Mouse (Mus musculus): ENCODE measurements around the gene Pak7. TPM values are rescaled to one million over a fixed set of nuclear protein-coding genes. Genes with fewer than 3 reads are reported as not detected.

Pak7 gene
- polyA plus RNA-seq, 1 experiment, result not detected

- Histone ChIP-seq H3K4me3 (no peak overlapping the region), H3K4me2 (ENCODE audit: low read depth) (no peak overlapping the region), H3K36me3 (ENCODE audit: control insufficient read depth, insufficient read depth) (no peaks in the 10 kb centered on the region), H3K27me3 (ENCODE audit: control insufficient read depth, insufficient read depth, insufficient read length) (no peaks in the 10 kb centered on the region), H3ac (ENCODE audit: control insufficient read depth, insufficient read length) (no peak overlapping the region), H3K79me2 (ENCODE audit: control insufficient read depth, insufficient read depth) (no peaks in the 10 kb centered on the region)
- TF ChIP-seq USF1 (IDR thresholded peaks at IDR 0.05; ENCODE audit: low read depth), result no peak
- TF ChIP-seq TCF12 (IDR thresholded peaks at IDR 0.05; ENCODE audit: insufficient read depth, poor library complexity, severe bottlenecking), result no peak
- TF ChIP-seq E2F4 (IDR thresholded peaks at IDR 0.05; ENCODE audit: insufficient read depth), result no peak
- TF ChIP-seq POLR2AphosphoS2 (IDR thresholded peaks at IDR 0.05; ENCODE audit: insufficient read length, low read depth), result no peak
- TF ChIP-seq POLR2A (IDR thresholded peaks at IDR 0.05; ENCODE audit: insufficient read length, low read depth), result no peak
- TF ChIP-seq MAX (IDR thresholded peaks at IDR 0.05; ENCODE audit: low read depth), result no peak
- no peak for TF ChIP-seq REST (IDR thresholded peaks at IDR 0.05; ENCODE audit: insufficient read depth, insufficient read length)
- TF ChIP-seq CEBPB (IDR thresholded peaks at IDR 0.05; ENCODE audit: insufficient read depth, poor library complexity, severe bottlenecking), result no peak
- no peak for TF ChIP-seq SRF (IDR thresholded peaks at IDR 0.05; ENCODE audit: control insufficient read depth, insufficient read length, low read depth)
- TF ChIP-seq MYOD1 (IDR thresholded peaks at IDR 0.05; ENCODE audit: control insufficient read depth in 1 of 3, insufficient read length in 2 of 3, low read depth in 2 of 3), result no peak
- no peak for TF ChIP-seq TCF3 (IDR thresholded peaks at IDR 0.05; ENCODE audit: insufficient read length, low read depth)
- TF ChIP-seq MYOG (IDR thresholded peaks at IDR 0.05; ENCODE audit: control insufficient read depth in 1 of 3, insufficient read depth in 1 of 3, insufficient read length in 2 of 3, low read depth in 2 of 3), result no peak
These were observed 237.0 kb downstream of the Pak7 start for GRCm38 (mm10) chr2:136150752-136151151.

GRCm38 (mm10) chr2:136149530-136149929, 238.2 kb downstream of the Pak7 start:
- Histone ChIP-seq H3K79me2 (ENCODE audit: control insufficient read depth, insufficient read depth) (no peaks in the 10 kb centered on the region), H3K36me3 (ENCODE audit: control insufficient read depth, insufficient read depth) (no peaks in the 10 kb centered on the region), H3ac (ENCODE audit: control insufficient read depth, insufficient read length) (no peak overlapping the region), H3K4me3 (no peak overlapping the region), H3K27me3 (ENCODE audit: control insufficient read depth, insufficient read depth, insufficient read length) (no peaks in the 10 kb centered on the region), H3K4me2 (ENCODE audit: low read depth) (no peak overlapping the region)
- TF ChIP-seq REST (IDR thresholded peaks at IDR 0.05; ENCODE audit: insufficient read depth, insufficient read length), result no peak
- no peak for TF ChIP-seq TCF3 (IDR thresholded peaks at IDR 0.05; ENCODE audit: insufficient read length, low read depth)
- no peak for TF ChIP-seq MYOG (IDR thresholded peaks at IDR 0.05; ENCODE audit: control insufficient read depth in 1 of 3, insufficient read depth in 1 of 3, insufficient read length in 2 of 3, low read depth in 2 of 3)
- TF ChIP-seq POLR2A (IDR thresholded peaks at IDR 0.05; ENCODE audit: insufficient read length, low read depth), result no peak
- TF ChIP-seq POLR2AphosphoS2 (IDR thresholded peaks at IDR 0.05; ENCODE audit: insufficient read length, low read depth), result no peak
- TF ChIP-seq TCF12 (IDR thresholded peaks at IDR 0.05; ENCODE audit: insufficient read depth, poor library complexity, severe bottlenecking), result no peak
- TF ChIP-seq SRF (IDR thresholded peaks at IDR 0.05; ENCODE audit: control insufficient read depth, insufficient read length, low read depth), result no peak
- no peak for TF ChIP-seq USF1 (IDR thresholded peaks at IDR 0.05; ENCODE audit: low read depth)
- TF ChIP-seq CEBPB (IDR thresholded peaks at IDR 0.05; ENCODE audit: insufficient read depth, poor library complexity, severe bottlenecking), result no peak
- no peak for TF ChIP-seq E2F4 (IDR thresholded peaks at IDR 0.05; ENCODE audit: insufficient read depth)
- TF ChIP-seq MYOD1 (IDR thresholded peaks at IDR 0.05; ENCODE audit: control insufficient read depth in 1 of 3, insufficient read length in 2 of 3, low read depth in 2 of 3), result no peak
- TF ChIP-seq MAX (IDR thresholded peaks at IDR 0.05; ENCODE audit: low read depth), result no peak

- no peak overlapping the region for H3K4me3 ChIP-seq
- no peak overlapping the region for H3ac ChIP-seq (ENCODE audit: control insufficient read depth, insufficient read length)
- H3K27me3 ChIP-seq (ENCODE audit: control insufficient read depth, insufficient read depth, insufficient read length), result no peaks in the 10 kb centered on the region
- TF ChIP-seq MYOD1 (IDR thresholded peaks at IDR 0.05; ENCODE audit: control insufficient read depth in 1 of 3, insufficient read length in 2 of 3, low read depth in 2 of 3), result no peak
- no peak for TF ChIP-seq POLR2AphosphoS2 (IDR thresholded peaks at IDR 0.05; ENCODE audit: insufficient read length, low read depth)
- TF ChIP-seq TCF3 (IDR thresholded peaks at IDR 0.05; ENCODE audit: insufficient read length, low read depth), result no peak
- TF ChIP-seq POLR2A (IDR thresholded peaks at IDR 0.05; ENCODE audit: insufficient read length, low read depth), result no peak
- TF ChIP-seq SRF (IDR thresholded peaks at IDR 0.05; ENCODE audit: control insufficient read depth, insufficient read length, low read depth), result no peak
- TF ChIP-seq USF1 (IDR thresholded peaks at IDR 0.05; ENCODE audit: low read depth), result no peak
- no peak for TF ChIP-seq E2F4 (IDR thresholded peaks at IDR 0.05; ENCODE audit: insufficient read depth)
- TF ChIP-seq MAX (IDR thresholded peaks at IDR 0.05; ENCODE audit: low read depth), result no peak
- TF ChIP-seq CEBPB (IDR thresholded peaks at IDR 0.05; ENCODE audit: insufficient read depth, poor library complexity, severe bottlenecking), result no peak
- TF ChIP-seq REST (IDR thresholded peaks at IDR 0.05; ENCODE audit: insufficient read depth, insufficient read length), result no peak
- TF ChIP-seq MYOG (IDR thresholded peaks at IDR 0.05; ENCODE audit: control insufficient read depth in 1 of 3, insufficient read depth in 1 of 3, insufficient read length in 2 of 3, low read depth in 2 of 3), result no peak
- no peak for TF ChIP-seq TCF12 (IDR thresholded peaks at IDR 0.05; ENCODE audit: insufficient read depth, poor library complexity, severe bottlenecking)
- no peak overlapping the region for H3K4me2 ChIP-seq (ENCODE audit: low read depth)
- no peaks in the 10 kb centered on the region for H3K36me3 ChIP-seq (ENCODE audit: control insufficient read depth, insufficient read depth)
- no peaks in the 10 kb centered on the region for H3K79me2 ChIP-seq (ENCODE audit: control insufficient read depth, insufficient read depth)
These were observed 238.8 kb downstream of the Pak7 start for GRCm38 (mm10) chr2:136148999-136149398.

DNA sequence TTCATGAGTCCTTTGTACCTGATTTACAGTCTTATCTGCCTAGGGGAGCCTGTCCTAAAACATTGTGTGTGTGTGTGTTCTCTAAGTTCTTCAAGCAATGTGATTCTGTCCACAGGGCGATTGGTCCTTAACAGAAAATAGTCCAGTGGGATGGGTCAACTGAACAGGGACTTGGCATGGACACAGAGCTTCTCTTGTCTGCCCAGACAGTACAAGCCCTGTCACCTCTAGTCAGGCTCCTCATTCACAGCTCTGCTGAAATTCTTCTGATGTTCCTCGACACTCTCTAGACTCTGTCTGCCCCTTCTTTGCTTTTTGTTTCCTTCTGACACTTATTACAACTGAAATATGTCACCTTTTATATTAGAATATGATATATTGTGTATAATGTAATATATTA, 247.0 kb downstream of the Pak7 start:
- no peaks in the 10 kb centered on the region for H3K36me3 ChIP-seq (ENCODE audit: control insufficient read depth, insufficient read depth)
- H3K79me2 ChIP-seq (ENCODE audit: control insufficient read depth, insufficient read depth), result no peaks in the 10 kb centered on the region
- no peaks in the 10 kb centered on the region for H3K27me3 ChIP-seq (ENCODE audit: control insufficient read depth, insufficient read depth, insufficient read length)
- no peak overlapping the region for H3K4me2 ChIP-seq (ENCODE audit: low read depth)
- TF ChIP-seq E2F4 (IDR thresholded peaks at IDR 0.05; ENCODE audit: insufficient read depth), result no peak
- TF ChIP-seq CEBPB (IDR thresholded peaks at IDR 0.05; ENCODE audit: insufficient read depth, poor library complexity, severe bottlenecking), result no peak
- no peak for TF ChIP-seq MYOD1 (IDR thresholded peaks at IDR 0.05; ENCODE audit: control insufficient read depth in 1 of 3, insufficient read length in 2 of 3, low read depth in 2 of 3)
- no peak for TF ChIP-seq MYOG (IDR thresholded peaks at IDR 0.05; ENCODE audit: control insufficient read depth in 1 of 3, insufficient read depth in 1 of 3, insufficient read length in 2 of 3, low read depth in 2 of 3)
- no peak for TF ChIP-seq MAX (IDR thresholded peaks at IDR 0.05; ENCODE audit: low read depth)
- no peak for TF ChIP-seq POLR2AphosphoS2 (IDR thresholded peaks at IDR 0.05; ENCODE audit: insufficient read length, low read depth)
- no peak overlapping the region for H3ac ChIP-seq (ENCODE audit: control insufficient read depth, insufficient read length)
- no peak overlapping the region for H3K4me3 ChIP-seq

Data from myocyte (in vitro differentiated cells).